Mouse (Mus musculus): ENCODE measurements at regions not wholly inside any gene's neighbourhood (a gene's known extent, or its start where the extent isn't known, plus 50 kb on each side); places are given as distances from the start of the nearest gene placed in this dataset.

GRCm38 (mm10) chr14:68447240-68447923 lies 846.7 kb downstream of the Synb start:
- no peak for DNase-seq (ENCODE audit: low read depth, low spot score)

GRCm38 (mm10) chr14:68433326-68433725 lies 860.8 kb downstream of the Synb start:
- no peak for DNase-seq (ENCODE audit: low read depth, low spot score)

- DNase-seq (ENCODE audit: low read depth, low spot score): no peak
These were observed 862.0 kb downstream of the Synb start for GRCm38 (mm10) chr14:68432111-68432510.

- no peak for DNase-seq (ENCODE audit: low read depth, low spot score)
These were observed 866.9 kb downstream of the Synb start for GRCm38 (mm10) chr14:68427235-68427634.

- no peak for DNase-seq (ENCODE audit: low read depth, low spot score)
These were observed 901.7 kb downstream of the Synb start for GRCm38 (mm10) chr14:68392440-68392839.

GRCm38 (mm10) chr14:68391875-68392274 lies 902.2 kb downstream of the Synb start:
- no peak for DNase-seq (ENCODE audit: low read depth, low spot score)

- peak; percentile 86 for DNase-seq (ENCODE audit: low read depth, low spot score)
These were observed 912.4 kb downstream of the Synb start for GRCm38 (mm10) chr14:68381741-68382140.

GRCm38 (mm10) chr14:68367696-68368095 lies 926.4 kb downstream of the Synb start:
- peak; percentile 43 for DNase-seq (ENCODE audit: low read depth, low spot score)

GRCm38 (mm10) chr14:68363892-68364291 lies 930.2 kb downstream of the Synb start:
- no peak for DNase-seq (ENCODE audit: low read depth, low spot score)

- no peak for DNase-seq (ENCODE audit: low read depth, low spot score)
These were observed 932.1 kb downstream of the Synb start for GRCm38 (mm10) chr14:68361998-68362397.

- no peak for DNase-seq (ENCODE audit: low read depth, low spot score)
These were observed 932.6 kb downstream of the Synb start for GRCm38 (mm10) chr14:68361481-68361880.

- no peak for DNase-seq (ENCODE audit: low read depth, low spot score)
These were observed 937.7 kb downstream of the Synb start for GRCm38 (mm10) chr14:68356396-68356795.

- DNase-seq (ENCODE audit: low read depth, low spot score): no peak
These were observed 938.6 kb downstream of the Synb start for GRCm38 (mm10) chr14:68355462-68355905.

- no peak for DNase-seq (ENCODE audit: low read depth, low spot score)
These were observed 948.6 kb downstream of the Synb start for GRCm38 (mm10) chr14:68345527-68345926.

GRCm38 (mm10) chr14:68344715-68345114 lies 949.4 kb downstream of the Synb start:
- DNase-seq (ENCODE audit: low read depth, low spot score): no peak

GRCm38 (mm10) chr14:68338440-68338839 lies 955.7 kb downstream of the Synb start:
- no peak for DNase-seq (ENCODE audit: low read depth, low spot score)

GRCm38 (mm10) chr14:68325061-68325460 lies 969.0 kb downstream of the Synb start:
- no peak for DNase-seq (ENCODE audit: low read depth, low spot score)

GRCm38 (mm10) chr14:68323008-68323407 lies 971.1 kb downstream of the Synb start:
- DNase-seq (ENCODE audit: low read depth, low spot score): no peak

- peak; percentile 10 for DNase-seq (ENCODE audit: low read depth, low spot score)
These were observed 986.0 kb downstream of the Synb start for GRCm38 (mm10) chr14:68307973-68308660.

- no peak for DNase-seq (ENCODE audit: low read depth, low spot score)
These were observed 988.9 kb downstream of the Synb start for GRCm38 (mm10) chr14:68305166-68305565.

GRCm38 (mm10) chr14:68301710-68302109 lies 992.4 kb downstream of the Synb start:
- DNase-seq (ENCODE audit: low read depth, low spot score): no peak

- DNase-seq (ENCODE audit: low read depth, low spot score): no peak
These were observed 1008.6 kb downstream of the Synb start for GRCm38 (mm10) chr14:68285546-68285945.

- DNase-seq (ENCODE audit: low read depth, low spot score): no peak
These were observed 1032.7 kb downstream of the Synb start for GRCm38 (mm10) chr14:68261436-68261835.

Data from telencephalon, adult 2 months (tissue).